Mouse (Mus musculus): ENCODE measurements around the gene N4bp1. TPM values are rescaled to one million over a fixed set of nuclear protein-coding genes. Genes with fewer than 3 reads are reported as not detected.

Gene N4bp1
- total RNA-seq (2023) = 10 to 100 TPM; 25.9 to 28.1 TPM

GRCm38 (mm10) chr8:86884489-86885463 lies at the start of gene N4bp1:
TSS of gene N4bp1 (minus strand) at chr8:86885258.

Other genes starting within 250 kb of the N4bp1 start
- 1 to 10 TPM in 1 of 2 experiments, under 1 TPM in 1; 0.65 to 1.0 TPM for gene Gm10638, start 139.6 kb downstream of the N4bp1 start, total RNA-seq (2023)
- 10 to 100 TPM; 23.4 TPM for gene Siah1a, start 139.3 kb downstream of the N4bp1 start, total RNA-seq (2023)